Mouse (Mus musculus) lung, postnatal 0 days (tissue): ENCODE results near the gene Srsf4.

ENCODE experiments used
- CTCF ChIP-seq: IDR thresholded peaks from 2 replicates; pipeline ENCODE4 v1.5.1; 2016; ENCODE audit warnings: antibody characterized with exemption, mild to moderate bottlenecking
- EP300 ChIP-seq: IDR thresholded peaks from 2 replicates; pipeline ENCODE4 v1.6.1; 2016; ENCODE audit warnings: antibody characterized with exemption, mild to moderate bottlenecking, control low read depth

- TF ChIP-seq EP300, result no peak
- no peak for TF ChIP-seq CTCF
Observed at GRCm38 (mm10) chr4:131929146-131929545, 55.7 kb downstream of the Srsf4 start.
